Mouse (Mus musculus): ENCODE measurements at regions not wholly inside any gene's neighbourhood (a gene's known extent, or its start where the extent isn't known, plus 50 kb on each side); places are given as distances from the start of the nearest gene placed in this dataset.

DNA sequence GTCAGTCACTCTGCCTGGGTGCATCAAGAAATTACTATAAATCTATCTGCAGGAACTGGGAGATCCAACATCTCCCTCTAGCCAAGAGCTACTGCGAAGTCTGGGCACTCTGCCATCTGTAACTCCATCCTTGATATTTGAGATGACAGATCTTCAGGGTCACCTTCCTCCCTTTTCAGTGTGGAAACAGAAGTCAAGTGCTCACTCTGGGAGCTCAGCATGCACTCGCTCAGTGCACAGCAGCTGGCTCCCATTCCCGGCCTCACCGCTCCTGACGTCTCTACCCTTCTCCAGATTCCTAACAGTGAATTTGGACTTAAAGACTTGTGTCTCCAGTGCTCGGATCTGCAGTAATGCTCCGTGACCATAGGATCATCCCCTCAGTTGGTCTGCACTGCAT is 400.3 kb downstream of the Fut8 start:
- no peak for TF ChIP-seq CTCF (conservative IDR thresholded peaks at IDR 0.05; ENCODE audit: insufficient read depth, insufficient read length, low read depth, low read length)
- TF ChIP-seq POLR2A (IDR thresholded peaks at IDR 0.05; ENCODE audit: low read depth, low read length) = no peak
